Mouse (Mus musculus) limb, embryonic 10.5 days (tissue): Measurements from ENCODE around the gene Tmco2. TPM values are rescaled to one million over a fixed set of nuclear protein-coding genes. Genes with fewer than 3 reads are reported as not detected.
"Not testable (repeated sequence)": the region's sequence is repeated elsewhere in the genome, so short reads cannot be mapped to it uniquely, and the experiment has no call there.

Experiments used
- DNase-seq: peaks from one replicate; pipeline ENCODE4 v3.0.0-alpha.2; 2017; ENCODE audit warnings: low spot score
- H3K27ac ChIP-seq: fragments of 300-500 bp; sonication (generic); 2 replicates; pipeline ENCODE4 v1.5.1; 2016; ENCODE audit warnings: mild to moderate bottlenecking
- H3K27me3 ChIP-seq: fragments of 300-500 bp; sonication (generic); 2 replicates; pipeline ENCODE4 v1.6.1; 2016; ENCODE audit warnings: low read depth, mild to moderate bottlenecking; ENCODE audit not compliant: poor library complexity, severe bottlenecking
- H3K36me3 ChIP-seq: fragments of 300-500 bp; sonication (generic); 2 replicates; pipeline ENCODE4 v1.6.1; 2016; ENCODE audit warnings: mild to moderate bottlenecking, moderate library complexity
- H3K4me1 ChIP-seq: fragments of 300-500 bp; sonication (generic); 2 replicates; pipeline ENCODE4 v1.6.1; 2016
- H3K4me3 ChIP-seq: fragments of 300-500 bp; sonication (generic); 2 replicates; pipeline ENCODE4 v1.5.1; 2016; ENCODE audit warnings: mild to moderate bottlenecking, moderate library complexity
- H3K9me3 ChIP-seq: fragments of 300-500 bp; sonication (generic); replicated peaks from 2 replicates; pipeline ENCODE4 v1.6.1; 2016; ENCODE audit warnings: mild to moderate bottlenecking
- WGBS: fragments of 180-500 bp; shearing (Covaris S2); methylation state at CpG from one replicate; pipeline ENCODE4 v1.1.7; 2016; 5-methylcytosine and 5-hydroxymethylcytosine counted together
- polyA plus RNA-seq: library from polyadenylated mRNA; unstranded; fragments of >200 nt; fragmentation: Nextera tagmentation; extraction: Ambion mirVana; gene quantifications from 2 replicates; pipeline ENCODE4 v1.2.1, GENCODE M21; 2016

Tmco2 gene
- not detected in 2 replicates for polyA plus RNA-seq

DNA sequence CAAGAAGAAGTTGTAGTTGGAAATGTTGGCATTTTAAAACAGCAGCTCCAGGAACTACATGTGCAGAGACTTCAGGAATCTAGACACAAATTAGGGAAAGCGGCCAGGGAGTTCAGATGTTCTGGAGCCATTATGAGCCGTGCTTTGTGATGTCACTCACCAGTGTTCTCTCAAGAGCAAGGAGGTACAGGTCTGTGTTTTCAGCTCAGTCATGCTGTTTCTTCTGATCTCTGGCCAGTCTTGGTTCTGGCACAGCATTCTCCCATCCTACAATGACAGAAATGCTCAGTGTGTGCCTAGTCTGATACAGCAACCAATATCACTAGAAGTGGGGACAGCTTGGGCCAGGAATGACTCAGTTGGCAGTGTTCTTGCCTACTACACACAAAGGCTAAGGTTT lies at the start of gene Tmco2:
Gene Tmco2 (minus strand): TSS at position 101 of the 400 bp plus-strand sequence.
- Histone ChIP-seq H3K4me3 (no peak within 1 kb of the TSS), H3K9me3 (no peaks in the 10 kb centered on the region), H3K36me3 (no peaks in the 10 kb centered on the region), H3K4me1 (no peaks in the 10 kb centered on the region), H3K27ac (no peak within 1 kb of the TSS), H3K27me3 (no peaks in the 10 kb centered on the region)
- WGBS, result 92% methylated on average over 2 of the region's 2 CpGs
- no peak for DNase-seq

GRCm38 (mm10) chr4:121103304-121103703 lies 5.7 kb downstream of the Tmco2 start:
- no peak overlapping the region for H3K4me3 ChIP-seq
- H3K9me3 ChIP-seq, result no peaks in the 10 kb centered on the region
- no peaks in the 10 kb centered on the region for H3K27me3 ChIP-seq
- no peaks in the 10 kb centered on the region for H3K4me1 ChIP-seq
- no peaks in the 10 kb centered on the region for H3K36me3 ChIP-seq
- H3K27ac ChIP-seq, result no peak overlapping the region
- WGBS, result 90% methylated on average over 4 of the region's 4 CpGs
- DNase-seq, result no peak

DNA sequence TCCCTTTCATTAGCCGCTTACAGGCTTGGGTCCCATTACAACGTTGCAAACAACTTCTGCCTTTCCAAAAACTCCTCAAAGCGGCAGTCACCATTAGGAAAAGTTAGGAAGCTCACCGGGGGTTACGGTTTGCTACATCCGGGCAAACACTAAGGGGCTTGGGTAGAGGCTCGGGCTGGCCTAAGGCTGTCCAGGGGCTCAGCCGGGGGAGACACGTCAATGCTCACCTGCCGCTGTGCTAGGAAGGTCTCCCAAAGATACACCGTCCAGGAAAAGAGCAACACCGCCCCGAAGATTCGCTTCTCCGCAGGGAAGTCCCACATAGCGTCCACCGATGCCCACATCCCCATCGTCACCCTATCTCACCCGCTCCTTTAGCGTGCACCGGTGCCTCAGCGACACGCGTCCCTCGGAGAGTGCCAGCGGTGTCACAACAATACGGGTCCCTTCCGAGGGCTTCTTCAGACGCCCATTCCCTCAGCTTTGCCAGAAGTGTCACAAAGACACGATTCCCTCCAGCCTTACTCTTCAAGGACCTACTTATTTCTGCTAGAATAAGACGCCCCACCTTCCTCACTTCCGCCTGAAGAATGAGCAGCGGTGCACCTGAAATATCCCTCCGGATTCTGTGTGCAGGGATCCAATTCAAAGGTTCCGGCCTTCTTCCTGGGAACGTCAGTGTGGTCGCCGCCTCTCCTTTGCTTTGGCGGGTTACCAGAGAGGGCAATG lies 11.2 kb downstream of the Tmco2 start, which contains the start of gene Zmpste24:
Gene Zmpste24 (minus strand): TSS at position 592 of the 729 bp plus-strand sequence.
- H3K27ac ChIP-seq, result peak within 1 kb of the TSS; percentile 85
- no peaks in the 10 kb centered on the region for H3K27me3 ChIP-seq
- peak within 1 kb of the TSS; percentile 82 for H3K4me3 ChIP-seq
- peaks cover 6% of the 10 kb centered on the region for H3K4me1 ChIP-seq
- H3K9me3 ChIP-seq, result no peaks in the 10 kb centered on the region
- peaks cover 29% of the 10 kb centered on the region for H3K36me3 ChIP-seq
- DNase-seq, result peak; percentile 92
- under 1% methylated on average over 39 of the region's 39 CpGs for WGBS

DNA sequence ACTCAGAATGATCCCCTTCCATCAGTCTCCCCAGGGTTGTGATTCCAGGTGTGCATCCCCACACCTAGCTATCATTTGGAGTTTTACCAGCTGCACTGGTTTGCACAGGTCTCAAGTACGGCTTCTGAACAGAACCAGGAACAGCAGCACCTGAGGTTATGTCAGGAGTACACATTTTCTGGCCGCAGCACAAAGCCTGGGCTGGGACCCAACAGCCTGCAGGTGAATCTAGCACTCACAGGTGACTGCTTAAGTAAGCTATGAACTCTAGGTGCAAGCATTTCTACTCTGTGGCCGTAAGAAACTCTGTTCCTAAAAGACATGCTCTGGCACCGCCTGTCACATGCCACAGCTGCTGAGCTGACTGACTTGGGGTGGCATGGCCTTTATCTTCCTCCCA lies 18.8 kb downstream of the Tmco2 start:
- Histone ChIP-seq H3K27ac (no peak overlapping the region), H3K4me1 (no peaks in the 10 kb centered on the region), H3K36me3 (peaks cover 86% of the 10 kb centered on the region), H3K4me3 (no peak overlapping the region), H3K27me3 (no peaks in the 10 kb centered on the region), H3K9me3 (no peaks in the 10 kb centered on the region)
- no peak for DNase-seq
- WGBS, result 90% methylated on average over 4 of the region's 4 CpGs

GRCm38 (mm10) chr4:121088696-121089095 lies 20.3 kb downstream of the Tmco2 start:
- Histone ChIP-seq H3K27ac (no peak overlapping the region), H3K9me3 (no peaks in the 10 kb centered on the region), H3K4me3 (no peak overlapping the region), H3K27me3 (no peaks in the 10 kb centered on the region), H3K4me1 (no peaks in the 10 kb centered on the region), H3K36me3 (peaks cover 86% of the 10 kb centered on the region)
- DNase-seq, result no peak
- WGBS, result 95% methylated on average over 2 of the region's 2 CpGs

- Histone ChIP-seq H3K9me3 (no peaks in the 10 kb centered on the region), H3K27ac (no peak overlapping the region), H3K36me3 (peaks cover 88% of the 10 kb centered on the region), H3K4me1 (no peaks in the 10 kb centered on the region), H3K4me3 (no peak overlapping the region), H3K27me3 (no peaks in the 10 kb centered on the region)
- no peak for DNase-seq
These were observed 24.5 kb downstream of the Tmco2 start for GRCm38 (mm10) chr4:121084506-121084905.

DNA sequence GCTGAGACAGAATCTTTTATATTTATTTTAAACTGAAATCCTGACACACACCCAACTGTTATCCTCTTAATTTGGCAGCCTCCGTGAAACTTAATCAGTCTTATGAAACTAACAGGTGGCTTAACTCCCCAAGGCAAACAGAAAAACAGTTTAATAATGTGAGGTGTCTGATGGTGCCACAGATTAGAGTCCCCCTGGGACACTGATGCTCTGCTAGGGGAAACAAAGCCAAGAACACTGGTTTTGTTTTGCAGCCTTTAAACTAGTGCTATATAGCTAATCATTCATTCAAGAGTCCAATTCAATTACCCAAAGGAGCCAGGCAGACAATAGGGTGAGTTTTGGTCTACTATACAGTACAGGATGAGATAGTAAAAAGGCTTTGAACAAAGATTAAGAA lies 28.6 kb downstream of the Tmco2 start:
- Histone ChIP-seq H3K27me3 (no peaks in the 10 kb centered on the region), H3K36me3 (peaks cover 98% of the 10 kb centered on the region), H3K4me3 (no peak overlapping the region), H3K9me3 (no peaks in the 10 kb centered on the region), H3K27ac (no peak overlapping the region), H3K4me1 (no peaks in the 10 kb centered on the region)
- 98% methylated on average over 1 of the region's 1 CpGs for WGBS
- DNase-seq, result no peak

DNA sequence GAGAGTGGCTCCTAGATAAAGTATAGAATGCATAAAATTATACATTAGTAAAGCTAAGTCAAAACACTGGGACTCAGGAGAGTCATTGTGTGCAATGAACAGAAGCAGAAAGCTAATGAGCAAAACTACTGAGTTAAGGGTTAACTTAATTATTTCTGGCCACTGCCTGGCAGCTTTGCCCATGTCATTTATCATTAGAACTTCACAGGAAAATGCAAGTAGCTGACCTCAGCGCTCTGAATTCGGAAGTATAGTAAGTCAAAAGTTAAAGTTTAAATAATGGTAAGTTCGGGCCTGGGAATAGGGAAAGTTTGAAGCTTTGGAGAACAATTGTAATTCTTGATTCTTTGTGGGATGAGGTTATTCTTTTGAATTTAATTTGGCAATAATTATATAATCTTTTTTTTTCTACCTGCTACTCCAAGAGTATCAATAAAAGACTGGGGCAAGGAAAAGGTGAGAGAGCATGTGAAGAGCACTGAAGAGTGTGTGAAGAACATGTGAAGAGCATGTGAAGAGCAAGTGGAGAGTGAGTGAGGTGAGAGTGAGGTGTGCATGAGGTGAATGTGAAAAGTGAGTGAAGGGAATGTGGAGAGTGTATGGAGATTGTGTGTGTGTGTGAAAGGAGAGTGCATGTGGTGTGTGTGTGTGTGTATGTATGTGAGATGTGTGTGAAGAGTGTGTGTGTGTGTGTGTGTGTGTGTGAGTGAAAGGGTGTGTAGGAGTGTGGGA lies 30.9 kb downstream of the Tmco2 start:
- H3K36me3 ChIP-seq, result peaks cover 97% of the 10 kb centered on the region
- WGBS, result 75% methylated on average over 3 of the region's 3 CpGs
- H3K27ac ChIP-seq, result no peak overlapping the region
- H3K4me1 ChIP-seq, result no peaks in the 10 kb centered on the region
- DNase-seq, result no peak
- no peaks in the 10 kb centered on the region for H3K27me3 ChIP-seq
- H3K9me3 ChIP-seq, result no peaks in the 10 kb centered on the region
- H3K4me3 ChIP-seq, result no peak overlapping the region

DNA sequence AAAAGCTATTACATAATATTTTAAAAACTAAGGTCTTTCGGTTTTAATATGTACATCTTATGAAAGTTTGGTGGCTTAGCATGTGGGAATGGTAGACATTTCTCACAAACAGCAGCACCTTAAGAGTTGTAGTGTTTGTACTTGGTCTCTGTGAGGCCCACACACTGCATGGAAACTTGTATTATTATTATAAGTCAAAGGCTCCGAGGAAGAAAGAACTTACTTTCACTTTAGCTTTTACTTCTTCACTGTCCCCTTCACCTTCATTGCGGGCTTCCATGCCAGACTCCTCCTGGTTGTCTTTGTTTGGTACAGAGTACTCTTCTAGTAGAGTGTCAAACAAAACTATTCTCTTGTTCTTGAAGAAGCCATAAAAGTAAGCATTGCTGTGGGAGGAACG lies 34.8 kb downstream of the Tmco2 start:
- peaks cover 87% of the 10 kb centered on the region for H3K36me3 ChIP-seq
- no peaks in the 10 kb centered on the region for H3K4me1 ChIP-seq

DNA sequence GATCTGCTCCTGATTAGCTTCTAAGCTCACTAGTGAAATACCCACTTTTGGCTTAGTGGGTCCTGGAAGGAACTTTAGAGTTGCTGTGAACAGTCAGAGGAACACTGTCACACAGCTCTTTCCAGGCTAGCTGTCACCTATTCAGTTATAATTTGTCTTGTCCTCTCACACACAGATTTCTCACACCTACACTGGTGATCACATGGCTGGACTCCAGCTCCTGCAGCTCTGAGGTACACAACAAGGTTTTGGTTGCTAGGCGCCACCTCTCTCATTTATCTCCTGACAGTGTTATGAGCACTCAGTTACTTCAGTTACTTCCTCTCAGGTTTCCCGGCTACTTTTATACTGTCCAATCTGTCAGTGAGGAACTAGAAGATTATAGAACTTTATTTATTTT lies 43.7 kb downstream of the Tmco2 start:
- Histone ChIP-seq H3K9me3 (no peaks in the 10 kb centered on the region), H3K4me3 (no peak overlapping the region), H3K4me1 (no peaks in the 10 kb centered on the region), H3K27ac (no peak overlapping the region), H3K27me3 (no peaks in the 10 kb centered on the region), H3K36me3 (peaks cover 88% of the 10 kb centered on the region)
- DNase-seq, result no peak
- WGBS, result 80% methylated on average over 2 of the region's 2 CpGs

More for the DNA sequence above, 34.8 kb downstream of the Tmco2 start:
- Histone ChIP-seq H3K4me3 (no peak overlapping the region), H3K27me3 (no peaks in the 10 kb centered on the region), H3K9me3 (no peaks in the 10 kb centered on the region), H3K27ac (no peak overlapping the region)
- 88% methylated on average over 4 of the region's 4 CpGs for WGBS
- no peak for DNase-seq

DNA sequence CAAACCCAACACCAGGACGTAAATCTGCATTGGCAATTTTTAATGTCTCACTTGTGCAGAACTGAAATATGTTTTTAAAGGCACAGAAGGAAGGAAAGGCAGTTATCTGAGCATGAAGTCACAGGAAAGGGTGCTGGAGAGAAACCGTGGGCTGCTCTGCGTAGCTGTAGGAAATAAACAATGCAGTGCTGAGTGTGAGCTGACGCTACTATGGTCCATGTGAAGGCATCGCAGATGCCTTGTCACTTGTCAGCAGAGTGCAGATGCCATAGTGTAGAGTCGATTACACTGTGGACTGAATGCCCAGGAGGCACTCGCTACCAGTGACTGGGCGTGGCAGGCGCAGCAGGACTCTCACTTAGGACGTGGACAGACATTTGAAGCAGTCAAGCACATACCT lies 49.8 kb downstream of the Tmco2 start:
- H3K36me3 ChIP-seq, result peaks cover 56% of the 10 kb centered on the region
- WGBS, result 90% methylated on average over 10 of the region's 10 CpGs
- DNase-seq, H3K27me3 ChIP-seq, H3K9me3 ChIP-seq, H3K4me3 ChIP-seq, H3K27ac ChIP-seq, H3K4me1 ChIP-seq: not testable (repeated sequence)

DNA sequence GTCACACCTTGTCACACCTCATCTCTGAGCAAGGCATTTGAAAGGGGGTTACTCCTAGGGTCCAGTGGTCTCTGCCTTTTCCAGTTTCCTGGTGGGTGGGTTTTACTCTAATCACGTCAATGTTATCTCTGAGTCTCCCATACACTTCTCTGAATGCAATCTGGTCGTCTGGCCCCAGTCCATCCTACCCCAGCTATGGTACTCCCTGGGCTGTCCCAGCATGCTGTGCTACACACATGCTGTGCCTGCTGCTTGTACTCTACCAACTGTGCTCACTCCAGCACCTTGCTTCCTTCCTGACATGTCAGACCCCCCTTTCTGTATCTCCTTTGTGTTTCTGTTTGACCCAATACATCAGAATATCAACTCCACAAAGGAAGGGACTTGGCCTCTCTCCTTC lies 52.0 kb downstream of the Tmco2 start:
- Histone ChIP-seq H3K36me3 (peaks cover 35% of the 10 kb centered on the region), H3K4me3 (no peak overlapping the region), H3K27me3 (peaks cover 30% of the 10 kb centered on the region), H3K9me3 (no peaks in the 10 kb centered on the region), H3K4me1 (peaks cover 11% of the 10 kb centered on the region), H3K27ac (no peak overlapping the region)
- WGBS, result 79% methylated on average over 2 of the region's 2 CpGs
- no peak for DNase-seq

GRCm38 (mm10) chr4:121056342-121056741 lies 52.7 kb downstream of the Tmco2 start:
- no peak overlapping the region for H3K4me3 ChIP-seq
- peaks cover 30% of the 10 kb centered on the region for H3K36me3 ChIP-seq
- H3K27ac ChIP-seq, result no peak overlapping the region
- H3K9me3 ChIP-seq, result no peaks in the 10 kb centered on the region
- 55% methylated on average over 3 of the region's 3 CpGs for WGBS
- no peak for DNase-seq
- peaks cover 36% of the 10 kb centered on the region for H3K27me3 ChIP-seq
- peaks cover 17% of the 10 kb centered on the region for H3K4me1 ChIP-seq
